Mouse (Mus musculus) lung, postnatal 14 days (tissue): ENCODE measurements around the gene Mcf2l.
A peak's percentile ranks its signal among the peaks of the same experiment; 100 is the strongest.

Source experiments
- DNase-seq: peaks from one replicate; pipeline ENCODE4 v3.0.0; 2021

The Mcf2l gene

GRCm38 (mm10) chr8:12955362-12955879 lies 81.8 kb downstream of the Mcf2l start:
- DNase-seq: no peak

DNA sequence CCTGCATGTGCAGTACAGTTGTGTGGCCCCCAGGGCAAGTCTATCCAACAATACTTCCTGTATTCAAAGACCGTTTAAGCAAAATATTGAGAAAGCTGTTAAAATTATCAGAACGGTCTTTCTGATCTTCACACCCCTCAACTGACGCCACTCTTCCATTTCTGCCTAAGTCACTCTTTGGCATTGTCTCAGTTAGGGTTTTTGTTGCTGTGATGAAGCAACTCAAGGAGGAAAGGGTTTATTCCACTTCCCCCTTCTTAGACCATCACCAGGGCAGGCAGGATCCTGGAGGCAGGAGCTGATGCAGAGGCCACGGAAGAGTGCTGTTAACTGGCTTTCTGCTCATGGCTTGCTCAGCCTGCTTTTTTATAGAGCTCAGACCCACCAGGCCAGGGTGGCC lies 82.3 kb downstream of the Mcf2l start:
- no peak for DNase-seq

GRCm38 (mm10) chr8:12956941-12957340 lies 83.3 kb downstream of the Mcf2l start:
- no peak for DNase-seq

DNA sequence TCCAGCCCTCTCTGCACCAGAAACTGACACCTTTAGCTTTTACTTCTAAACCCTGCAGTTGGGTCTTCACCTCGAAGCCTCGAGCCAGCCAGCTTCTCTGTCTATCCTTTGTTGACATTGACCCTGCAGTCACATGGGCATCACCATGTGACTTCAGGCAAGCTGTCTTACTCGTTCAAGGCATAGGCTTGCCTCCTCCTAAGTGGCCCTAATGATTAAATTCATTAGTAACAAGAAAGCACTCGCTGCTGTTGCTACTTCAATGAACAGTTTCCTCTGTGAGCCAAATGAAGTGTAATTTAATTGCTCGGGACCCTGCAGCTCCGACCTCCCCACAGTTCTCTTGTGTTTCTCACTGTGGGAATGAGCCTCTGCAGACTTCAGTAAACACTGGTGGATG lies 83.8 kb downstream of the Mcf2l start:
- DNase-seq: no peak

- DNase-seq: no peak
These were observed 87.0 kb downstream of the Mcf2l start for GRCm38 (mm10) chr8:12960609-12961008.

GRCm38 (mm10) chr8:12961211-12961610 lies 87.6 kb downstream of the Mcf2l start:
- no peak for DNase-seq

- no peak for DNase-seq
These were observed 88.4 kb downstream of the Mcf2l start for GRCm38 (mm10) chr8:12961821-12962534.

GRCm38 (mm10) chr8:12962541-12963380 lies 89.2 kb downstream of the Mcf2l start:
- no peak for DNase-seq

- no peak for DNase-seq
These were observed 102.7 kb downstream of the Mcf2l start for GRCm38 (mm10) chr8:12976290-12976689.

DNA sequence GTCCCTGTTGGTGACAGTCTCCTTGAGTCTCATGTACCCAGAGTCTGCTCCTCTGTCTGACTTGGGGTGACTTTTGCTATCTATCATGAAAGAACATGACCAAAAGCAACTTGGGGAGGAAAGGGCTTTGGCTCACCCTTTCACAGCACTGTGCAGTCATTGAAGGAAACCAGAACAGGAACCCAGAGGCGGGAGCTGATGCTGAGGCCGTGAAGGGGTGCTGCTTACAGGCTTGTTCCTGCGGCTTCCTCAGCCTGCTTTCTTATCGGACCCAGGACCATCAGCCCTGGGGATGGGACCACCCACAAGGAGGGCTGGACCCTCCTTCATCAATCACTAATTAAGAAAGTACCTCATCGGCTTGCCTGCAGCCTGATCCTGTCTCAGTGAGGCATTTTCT lies 103.1 kb downstream of the Mcf2l start:
- no peak for DNase-seq

DNA sequence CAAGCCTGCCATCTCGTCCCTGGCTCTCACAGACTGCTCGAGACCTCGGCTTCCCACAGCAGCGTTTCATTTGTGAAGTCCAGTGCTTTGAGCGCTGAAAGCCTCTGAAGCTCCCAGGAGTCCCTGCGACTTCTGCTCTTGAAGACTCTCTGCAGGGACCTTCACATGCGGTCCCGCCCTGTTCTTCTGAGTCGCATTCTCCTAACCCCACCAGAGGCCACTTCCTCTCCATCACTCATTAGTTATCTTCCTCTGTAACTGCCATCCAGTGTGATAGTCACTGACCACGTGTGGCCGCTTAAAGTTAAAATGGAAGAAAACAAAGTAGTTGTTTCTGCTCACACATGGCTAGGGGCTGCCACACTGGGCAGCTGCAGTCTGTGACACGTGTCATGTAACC lies 103.7 kb downstream of the Mcf2l start:
- no peak for DNase-seq

- DNase-seq: no peak
These were observed 104.7 kb downstream of the Mcf2l start for GRCm38 (mm10) chr8:12978308-12978707.

DNA sequence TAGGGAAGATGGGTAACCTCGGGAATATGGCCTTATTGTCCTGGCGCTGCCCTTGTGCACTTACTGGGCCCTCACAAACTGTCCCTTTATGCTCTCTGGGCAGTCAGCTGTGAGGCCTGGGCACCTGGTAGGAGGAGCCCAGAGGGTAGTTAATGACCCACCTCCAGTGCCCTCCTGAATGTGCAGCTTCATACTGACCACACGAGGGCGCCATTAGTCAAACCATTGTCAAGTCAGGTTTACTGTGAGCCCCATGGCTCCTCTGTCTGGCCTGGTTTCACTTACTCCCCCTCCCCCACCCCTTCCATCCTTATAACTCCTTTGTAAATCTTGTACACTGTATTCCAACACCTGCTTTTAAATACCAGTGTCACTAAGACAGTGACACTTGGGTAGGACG lies 105.1 kb downstream of the Mcf2l start:
- DNase-seq: peak; percentile 59

DNA sequence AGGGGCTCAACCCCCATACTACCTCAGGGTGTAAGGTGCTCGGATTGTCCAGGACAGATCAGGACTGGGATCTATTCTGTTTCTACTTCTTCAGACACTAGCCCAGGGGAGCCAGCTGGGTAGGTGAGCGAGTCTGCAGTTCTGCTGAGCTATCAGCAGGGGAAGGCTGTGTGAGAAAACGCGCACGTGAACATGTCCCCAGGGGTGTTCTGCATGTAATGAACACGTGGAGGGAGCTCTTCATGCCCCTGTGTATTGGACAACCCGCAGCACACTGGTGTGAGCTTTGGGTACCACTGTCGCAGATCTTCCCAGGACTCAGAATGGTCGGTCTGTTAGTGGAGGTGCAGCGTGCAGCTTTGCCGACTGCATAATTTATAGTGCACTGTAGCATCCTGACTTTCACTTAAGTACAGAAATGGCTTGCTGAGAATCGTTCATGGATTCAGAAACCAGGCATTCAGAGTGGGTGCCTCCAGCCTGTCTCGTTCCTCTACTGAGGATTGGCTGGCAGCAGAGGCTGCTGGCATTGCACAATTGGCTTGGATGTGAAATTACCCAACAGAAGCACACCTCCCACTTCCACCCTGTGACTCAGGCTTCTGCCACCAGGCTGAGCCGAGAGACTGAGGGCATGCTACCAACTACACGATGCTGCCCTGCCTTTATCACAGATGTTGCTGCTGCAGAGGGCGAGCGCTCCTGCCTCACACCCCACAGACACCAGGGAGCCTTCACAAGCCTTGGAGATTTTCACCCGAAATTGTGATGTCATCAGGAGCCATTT lies 110.3 kb downstream of the Mcf2l start:
- peak; percentile 47 for DNase-seq

- no peak for DNase-seq
These were observed 111.1 kb downstream of the Mcf2l start for GRCm38 (mm10) chr8:12984601-12985243.

- no peak for DNase-seq
These were observed 111.7 kb downstream of the Mcf2l start for GRCm38 (mm10) chr8:12985259-12985658.

DNA sequence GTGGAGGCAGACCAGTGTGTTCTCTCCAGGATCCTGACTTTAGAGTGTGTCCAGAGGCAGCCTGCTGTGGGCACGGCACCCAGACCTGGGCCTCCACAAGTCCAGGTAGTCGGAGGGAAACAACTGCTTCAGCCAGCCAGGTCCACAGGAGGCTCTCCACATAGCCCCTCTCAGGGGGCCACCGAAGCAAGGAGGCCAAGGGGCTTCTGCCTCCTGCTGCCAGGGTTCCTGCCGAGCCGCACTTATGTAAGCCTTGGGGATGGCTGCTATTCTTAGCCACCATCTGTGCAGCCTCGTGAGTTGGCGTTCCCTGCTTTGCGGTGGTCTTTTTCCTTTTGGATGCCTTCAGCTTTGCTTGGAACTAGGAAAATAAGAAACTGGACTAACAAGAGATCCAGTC lies 114.0 kb downstream of the Mcf2l start:
- DNase-seq: no peak

GRCm38 (mm10) chr8:12988722-12989430 lies 115.3 kb downstream of the Mcf2l start:
- peak; percentile 15 for DNase-seq

- no peak for DNase-seq
These were observed 117.8 kb downstream of the Mcf2l start for GRCm38 (mm10) chr8:12991411-12991810.

DNA sequence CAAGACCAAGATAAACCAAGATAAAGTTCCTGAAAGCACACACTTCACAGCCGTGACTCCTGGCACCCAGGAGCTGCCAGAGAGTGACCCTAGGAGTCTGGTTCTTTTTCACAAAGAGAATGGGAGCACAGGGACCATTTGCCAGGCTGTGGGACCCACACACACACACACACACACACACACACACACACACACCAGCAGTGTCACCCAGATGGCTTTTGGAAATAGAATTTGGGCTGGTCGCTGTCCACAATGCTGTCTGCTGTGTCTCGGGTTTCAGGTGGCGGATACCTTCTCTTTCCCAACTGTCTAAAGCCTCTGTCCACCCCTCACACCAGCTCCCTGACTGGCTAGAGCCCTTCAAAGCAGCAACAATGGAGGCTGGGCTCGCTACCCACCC lies 120.9 kb downstream of the Mcf2l start:
- DNase-seq: no peak

- DNase-seq: peak; percentile 44
These were observed 121.9 kb downstream of the Mcf2l start for GRCm38 (mm10) chr8:12995481-12995880.

- peak; percentile 37 for DNase-seq
These were observed 123.2 kb downstream of the Mcf2l start for GRCm38 (mm10) chr8:12996831-12997275.
